Mouse (Mus musculus): Measurements from ENCODE around the gene Atpaf1.

Gene Atpaf1

GRCm38 (mm10) chr4:115815606-115816005, 31.0 kb downstream of the Atpaf1 start:
- no peak for DNase-seq

- DNase-seq, result no peak
These were observed 35.6 kb downstream of the Atpaf1 start for GRCm38 (mm10) chr4:115820199-115820598.

- DNase-seq, result no peak
These were observed 36.3 kb downstream of the Atpaf1 start for GRCm38 (mm10) chr4:115820944-115821343.

DNA sequence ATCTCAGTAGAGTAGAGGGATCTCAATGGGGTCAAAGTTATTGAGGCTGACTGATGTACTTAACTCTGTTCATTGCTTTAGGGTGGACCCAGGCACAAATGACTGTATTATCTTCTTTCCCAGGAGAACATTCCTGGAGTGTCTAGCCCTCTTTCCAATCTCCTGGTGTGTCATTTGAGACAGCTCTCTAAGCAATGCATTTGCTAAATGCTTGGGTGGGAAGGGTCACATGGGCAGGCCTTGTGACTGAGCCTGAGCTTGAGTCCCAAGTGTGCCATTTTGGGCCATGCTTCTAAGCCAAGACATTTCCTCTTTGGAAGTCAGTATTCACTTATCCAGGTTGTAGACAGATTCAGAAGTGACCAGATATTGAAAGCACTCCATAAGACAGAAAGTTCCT, 36.8 kb downstream of the Atpaf1 start:
- DNase-seq, result no peak

DNA sequence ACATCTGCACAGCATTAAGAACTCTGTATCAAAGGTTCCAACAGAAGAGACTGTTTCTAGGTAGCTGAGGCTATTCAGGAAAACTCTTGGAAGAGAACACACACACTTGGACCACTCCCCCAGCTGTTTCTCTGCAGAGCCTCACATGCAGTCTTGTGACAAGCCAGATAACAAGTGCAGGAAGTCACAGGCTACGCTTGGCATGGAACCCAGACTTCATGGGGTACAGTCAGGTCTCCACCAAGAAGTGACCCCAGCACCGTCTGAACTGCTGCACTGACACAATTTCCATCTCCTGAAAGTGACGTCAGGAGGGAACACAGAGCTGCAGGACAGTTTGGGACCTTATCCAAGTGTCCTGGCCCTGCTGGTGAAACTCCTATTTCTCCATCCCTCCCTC, 37.3 kb downstream of the Atpaf1 start:
- no peak for DNase-seq

GRCm38 (mm10) chr4:115824178-115824577, 39.6 kb downstream of the Atpaf1 start:
- DNase-seq, result no peak

DNA sequence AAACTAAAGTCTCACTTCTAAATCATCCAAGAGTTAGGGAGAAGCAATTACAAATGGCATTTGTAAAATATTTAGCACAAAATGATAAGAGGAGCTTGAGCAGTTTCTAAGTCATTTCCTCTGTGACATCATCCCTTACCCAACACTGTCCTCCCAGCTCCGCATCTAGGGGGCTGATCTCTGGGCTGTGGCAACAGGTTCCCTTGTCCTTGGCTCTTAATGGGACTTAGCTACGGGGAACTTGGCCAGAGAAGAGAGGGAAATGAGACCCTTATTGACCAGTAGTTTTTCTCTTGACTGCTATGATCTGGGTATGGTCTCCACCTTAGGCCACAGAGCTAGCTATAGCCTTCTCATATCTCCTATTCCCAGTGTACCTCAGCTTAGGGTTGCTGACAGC, 40.7 kb downstream of the Atpaf1 start:
- no peak for DNase-seq

- DNase-seq, result no peak
These were observed 42.5 kb downstream of the Atpaf1 start for GRCm38 (mm10) chr4:115827066-115827465.

DNA sequence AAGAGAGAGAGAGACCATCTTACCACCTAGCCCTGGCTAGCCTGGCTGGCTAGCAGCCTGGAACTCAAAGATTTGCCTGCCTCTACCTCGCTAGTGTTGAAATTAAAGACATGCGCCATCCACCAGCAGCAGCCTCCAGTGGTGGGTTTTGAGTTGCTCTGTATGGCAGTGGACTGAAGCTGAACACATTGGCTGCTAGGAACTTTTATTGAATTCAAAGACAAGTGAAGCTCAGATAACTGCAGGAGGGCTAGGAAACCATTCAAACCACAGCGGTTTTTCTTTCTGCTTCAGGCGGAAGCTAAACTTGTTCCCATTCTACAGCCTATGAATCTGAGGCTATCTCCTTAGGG, 42.9 kb downstream of the Atpaf1 start:
- no peak for DNase-seq

DNA sequence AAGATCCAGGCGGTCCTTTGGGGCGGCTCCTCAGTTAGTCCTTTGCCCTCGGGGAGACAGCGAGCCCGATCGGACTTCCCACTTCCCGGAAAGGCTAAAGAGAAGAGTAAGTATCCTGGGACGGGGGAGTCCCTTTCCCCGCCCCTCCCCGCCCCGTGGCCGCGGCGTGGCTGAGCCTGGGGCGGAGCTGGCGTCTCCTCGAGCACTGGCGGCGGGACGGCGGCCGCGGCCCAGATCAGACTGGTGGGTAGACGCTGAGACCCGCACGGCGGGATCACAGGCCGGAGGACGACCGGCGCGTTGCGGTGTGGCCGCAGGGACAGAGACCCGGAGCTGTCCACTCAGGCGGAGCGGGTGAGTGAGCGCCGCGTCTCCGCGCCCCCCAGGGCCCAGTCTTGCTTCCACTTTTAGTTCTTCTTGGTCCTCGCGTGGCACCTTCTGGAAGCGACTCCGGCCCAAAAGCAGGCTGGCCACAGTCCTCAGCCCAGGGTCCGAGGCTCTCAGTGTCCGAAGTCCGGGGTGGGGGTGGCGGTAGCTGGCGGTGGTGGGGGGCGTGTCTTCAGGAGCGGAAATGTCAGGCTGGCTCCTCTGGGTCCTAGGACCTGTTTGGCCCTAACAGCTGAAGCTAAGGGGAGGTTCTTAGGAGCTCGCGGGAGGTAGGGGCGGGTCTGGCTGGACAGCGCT, 43.4 kb downstream of the Atpaf1 start, which contains the start of gene Mob3c:
Gene Mob3c (plus strand): TSS at position 205 of the 684 bp plus-strand sequence.
- DNase-seq, result peak; percentile 62

GRCm38 (mm10) chr4:115828572-115828902, 43.9 kb downstream of the Atpaf1 start:
- peak; percentile 56 for DNase-seq

DNA sequence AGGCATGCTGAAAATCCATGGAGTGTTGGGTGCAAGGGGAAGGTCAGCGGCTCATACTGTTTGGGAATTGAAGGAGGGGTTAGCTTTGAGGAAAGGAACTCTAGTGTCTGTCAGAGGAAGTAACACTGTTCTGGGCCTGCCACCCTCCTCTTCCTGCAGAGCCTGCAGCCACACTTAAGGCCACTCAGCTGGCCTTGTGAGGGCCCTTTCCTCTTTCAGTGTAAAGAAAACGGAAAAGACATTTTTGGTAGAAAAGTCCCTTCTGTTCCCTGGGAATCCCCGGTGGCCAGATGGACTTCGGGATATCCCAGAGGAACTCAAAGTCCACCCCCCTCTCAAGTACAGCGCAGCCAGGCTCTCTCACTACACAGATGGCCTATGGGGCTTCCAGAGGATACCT, 45.9 kb downstream of the Atpaf1 start:
- DNase-seq, result no peak

- DNase-seq, result no peak
These were observed 46.6 kb downstream of the Atpaf1 start for GRCm38 (mm10) chr4:115831221-115831620.

DNA sequence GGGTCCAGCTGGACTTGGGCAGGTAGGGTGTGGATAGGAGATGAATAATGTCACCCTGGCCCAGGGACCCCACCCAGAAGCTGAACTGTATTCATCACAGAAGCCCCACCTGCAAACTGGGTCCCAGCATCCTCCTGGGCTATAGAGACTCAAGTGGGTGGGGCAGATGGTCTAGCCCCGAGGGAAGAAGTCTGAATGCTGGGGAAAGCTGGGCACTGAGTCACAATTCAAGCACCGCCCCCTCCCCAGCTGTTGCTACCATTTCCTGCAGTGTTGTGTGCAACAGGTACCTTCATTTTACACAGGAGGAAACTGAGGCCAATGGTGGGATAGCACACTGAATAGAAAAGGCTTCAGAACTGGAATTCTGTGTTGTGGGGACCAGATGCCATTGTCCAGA, 47.4 kb downstream of the Atpaf1 start:
- no peak for DNase-seq

DNA sequence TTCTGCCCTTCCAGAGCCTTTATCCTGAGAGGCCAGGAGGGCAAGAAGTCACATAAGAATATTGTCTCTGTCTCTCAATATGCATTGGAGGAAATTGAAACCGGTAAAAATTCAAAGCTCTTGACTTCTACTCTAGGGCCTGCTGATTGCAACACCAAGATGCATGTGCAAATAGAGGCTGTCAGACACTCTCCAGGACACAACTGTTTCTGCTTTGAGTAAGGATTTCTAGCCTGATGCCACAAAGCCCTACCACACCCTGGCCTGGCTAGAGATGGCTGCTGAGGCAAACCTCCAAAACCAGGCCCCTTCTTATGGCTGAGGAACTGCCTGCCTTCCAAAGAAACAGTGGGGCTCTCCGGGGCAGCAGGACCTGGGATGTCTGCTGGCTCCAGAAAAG, 51.0 kb downstream of the Atpaf1 start:
- no peak for DNase-seq

GRCm38 (mm10) chr4:115838196-115838595, 53.6 kb downstream of the Atpaf1 start:
- no peak for DNase-seq

DNA sequence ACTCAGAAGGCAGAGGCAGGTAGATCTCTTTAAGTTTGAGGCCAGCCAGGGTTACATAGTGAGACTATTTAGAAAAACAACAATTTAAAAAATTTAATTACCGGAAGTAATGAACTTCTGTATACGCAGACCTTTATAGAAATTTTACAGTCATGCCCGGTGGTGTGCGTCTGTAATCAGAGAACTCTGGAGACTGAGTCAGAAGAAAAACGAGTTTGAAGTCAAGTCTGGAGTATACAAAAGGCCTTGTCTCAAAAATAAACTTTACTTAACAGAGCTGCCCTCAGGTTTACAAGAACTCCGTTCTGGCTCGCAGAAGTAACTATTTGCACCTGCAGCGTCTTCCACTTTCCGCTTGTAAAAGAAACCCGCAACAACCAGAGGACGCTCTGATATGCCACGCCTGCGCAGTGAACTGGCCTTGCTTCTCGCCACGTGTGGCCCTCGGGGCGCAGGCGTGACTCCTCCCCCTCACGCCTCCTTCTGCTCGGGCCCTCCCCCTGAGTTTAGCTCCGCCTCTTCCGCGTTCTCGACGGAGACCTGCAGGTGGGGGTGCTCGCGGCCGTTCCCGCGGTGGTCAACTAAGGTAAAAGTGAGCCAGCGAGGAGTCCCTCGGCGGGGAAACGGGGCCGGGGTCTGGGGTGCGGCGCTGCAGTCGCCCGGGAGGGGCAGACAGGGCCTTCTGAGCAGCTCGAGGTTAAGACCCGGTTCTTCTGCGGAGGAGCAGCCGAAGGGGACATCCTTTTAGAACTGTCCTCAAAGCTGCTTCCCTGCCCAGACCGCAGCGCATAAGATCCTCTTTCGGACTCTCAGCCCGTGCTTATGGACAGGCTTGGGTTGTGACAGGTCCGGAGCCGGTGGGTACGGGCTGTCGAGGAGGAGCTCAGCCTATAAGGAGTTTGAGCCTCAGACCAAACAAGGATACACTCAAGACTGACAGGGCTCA, 54.4 kb downstream of the Atpaf1 start, which contains the start of gene Mknk1:
Gene Mknk1 (plus strand): TSS at position 503 of the 946 bp plus-strand sequence.
- peak; percentile 93 for DNase-seq

- peak; percentile 45 for DNase-seq
These were observed 55.3 kb downstream of the Atpaf1 start for GRCm38 (mm10) chr4:115839956-115840355.

DNA sequence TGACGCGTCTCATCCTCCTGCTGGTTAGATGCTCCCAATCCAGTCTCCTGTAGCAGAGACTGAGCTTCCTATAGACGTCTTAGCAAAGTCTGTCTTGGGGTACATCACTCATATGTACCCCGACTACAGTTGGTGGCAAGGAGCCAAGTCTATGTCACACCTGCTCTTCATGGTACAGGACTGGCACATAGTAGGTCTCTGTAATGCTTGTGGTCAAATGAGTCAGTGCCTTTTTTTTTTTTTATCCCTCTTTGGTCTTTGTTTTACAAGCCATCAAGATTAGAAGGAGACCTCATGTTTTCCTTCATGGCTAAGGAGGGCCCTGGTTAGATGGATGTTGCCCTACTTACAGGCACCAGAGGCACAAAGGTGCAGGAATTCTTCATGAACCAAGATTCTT, 56.2 kb downstream of the Atpaf1 start:
- peak; percentile 34 for DNase-seq

DNA sequence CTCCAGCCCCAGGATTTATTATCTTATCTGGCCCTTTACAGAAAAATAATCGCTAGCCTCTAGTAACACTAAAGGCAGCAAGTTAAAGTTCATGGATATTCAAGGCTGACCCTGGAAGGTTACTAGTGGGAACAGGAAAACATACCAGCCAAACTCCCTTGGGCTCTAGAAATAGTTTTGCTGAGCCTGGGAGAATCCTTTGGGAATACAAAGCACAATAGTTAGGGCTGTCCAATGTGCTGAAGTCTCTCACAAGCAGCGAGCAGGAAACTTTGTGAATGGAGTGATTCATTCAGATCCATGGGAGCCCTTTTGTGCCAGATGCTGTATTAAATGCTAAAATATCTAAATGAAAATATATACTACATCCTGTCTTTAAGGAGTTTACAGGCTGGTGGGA, 62.0 kb downstream of the Atpaf1 start:
- no peak for DNase-seq

DNA sequence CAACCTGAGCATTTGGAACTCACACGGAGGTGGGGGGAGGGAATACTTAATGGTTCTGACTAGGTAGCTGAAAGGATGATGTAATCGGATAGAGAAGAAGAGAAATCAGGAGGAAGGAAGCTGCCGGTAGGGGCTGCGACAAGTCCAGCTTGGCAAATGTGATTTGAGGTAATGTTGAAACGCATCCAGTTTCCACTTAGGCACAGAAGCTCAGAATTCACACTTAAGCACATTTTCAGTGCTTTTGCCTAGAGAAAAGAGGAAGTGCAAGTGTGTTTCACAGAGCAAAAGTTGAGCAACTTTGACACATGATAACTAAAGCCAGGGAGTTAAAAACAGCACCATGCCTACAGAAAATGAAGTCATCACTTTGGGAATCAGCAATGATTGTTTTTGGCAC, 62.8 kb downstream of the Atpaf1 start:
- no peak for DNase-seq

DNA sequence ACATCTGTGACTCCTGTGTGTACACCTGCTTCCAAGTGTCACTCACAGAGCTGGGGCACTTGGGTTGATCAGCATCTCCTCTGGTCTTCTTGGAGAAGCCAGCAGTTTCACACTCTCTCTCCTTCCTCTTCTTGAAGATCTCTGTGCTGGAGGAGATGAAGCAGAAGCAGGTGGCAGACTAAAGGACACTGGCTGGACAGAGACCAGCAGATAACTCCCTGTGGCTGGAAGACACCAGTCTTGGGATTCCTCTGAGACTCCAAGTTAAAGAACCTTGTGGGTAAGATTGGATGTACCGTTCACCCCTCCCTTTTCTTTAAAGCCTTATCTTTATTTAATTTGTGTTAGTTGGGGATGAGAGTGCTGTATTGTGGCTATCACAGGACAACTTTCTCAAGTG, 63.5 kb downstream of the Atpaf1 start:
- no peak for DNase-seq

- no peak for DNase-seq
These were observed 64.5 kb downstream of the Atpaf1 start for GRCm38 (mm10) chr4:115848990-115849677.

DNA sequence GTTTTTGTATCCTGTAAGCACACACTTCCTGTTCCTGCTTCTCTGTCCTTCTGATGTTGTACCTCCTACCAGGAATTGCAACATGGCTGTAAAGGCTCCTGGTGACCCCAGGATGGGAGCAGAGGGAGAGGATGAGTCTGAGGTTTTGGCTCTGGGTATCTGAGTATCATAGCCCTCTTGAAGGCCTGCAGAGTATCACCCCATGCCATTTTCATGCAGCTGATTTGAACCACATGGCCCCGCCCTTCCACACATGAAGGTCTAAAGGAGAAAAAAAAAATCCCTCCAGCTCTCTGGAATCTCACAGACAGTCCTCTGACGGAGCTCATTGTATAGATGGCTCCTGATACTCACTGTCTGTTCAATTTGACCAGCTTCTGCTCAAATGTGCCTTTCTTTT, 65.5 kb downstream of the Atpaf1 start:
- DNase-seq, result no peak

Data from cerebellum, adult 9-10 months (tissue).